Mouse (Mus musculus) liver, adult 2 months (tissue): ENCODE data around the gene Pdp2.

Source experiments
- CTCF ChIP-seq: fragments of 200-500 bp; IDR thresholded peaks from 2 replicates; pipeline ENCODE4 v1.5.1; 2011; ENCODE audit warnings: low read depth, low read length, control low read depth
- POLR2A ChIP-seq: fragments of 200-500 bp; IDR thresholded peaks from 2 replicates; pipeline ENCODE4 v1.6.1; 2011; ENCODE audit warnings: low read length, control low read depth; ENCODE audit not compliant: insufficient read depth; ENCODE audit errors: extremely low read depth

- TF ChIP-seq POLR2A: no peak
- no peak for TF ChIP-seq CTCF
These were observed 605 bp downstream of the Pdp2 start for GRCm38 (mm10) chr8:104591856-104592255.
